Mouse (Mus musculus) stomach, embryonic 14.5 days (tissue): ENCODE data around the gene Txndc8. TPM values are rescaled to one million over a fixed set of nuclear protein-coding genes. Genes with fewer than 3 reads are reported as not detected.

ENCODE experiments used
- ATAC-seq: fragments of 200-750 bp; cut with Nextera tagmentation; 2 replicates; pipeline ENCODE4 v1.8.0; 2017; ENCODE audit warnings: low read depth, moderate TSS enrichment; ENCODE audit not compliant: insufficient number of reproducible peaks, insufficient read depth, low FRiP score
- H3K27ac ChIP-seq: fragments of 300-500 bp; sonication (generic); 2 replicates; pipeline ENCODE4 v1.5.1; 2014; ENCODE audit warnings: mild to moderate bottlenecking, low read length, moderate library complexity, mixed read lengths
- H3K27me3 ChIP-seq: fragments of 300-500 bp; sonication (generic); 2 replicates; pipeline ENCODE4 v1.6.1; 2014; ENCODE audit warnings: low read length, control low read depth, mixed read lengths; ENCODE audit not compliant: control insufficient read depth, insufficient read depth
- H3K36me3 ChIP-seq: fragments of 300-500 bp; sonication (generic); 2 replicates; pipeline ENCODE4 v1.6.1; 2014; ENCODE audit warnings: mild to moderate bottlenecking, control low read depth, low read length, moderate library complexity, mixed read lengths; ENCODE audit not compliant: control insufficient read depth, insufficient read depth
- H3K4me1 ChIP-seq: fragments of 300-500 bp; sonication (generic); 2 replicates; pipeline ENCODE4 v1.6.1; 2014; ENCODE audit warnings: low read length, control low read depth, mixed read lengths; ENCODE audit not compliant: control insufficient read depth, insufficient read depth
- H3K4me2 ChIP-seq: fragments of 300-500 bp; sonication (generic); replicated peaks from 2 replicates; pipeline ENCODE4 v1.6.1; 2014; ENCODE audit warnings: low read depth, low read length, control low read depth
- H3K4me3 ChIP-seq: fragments of 300-500 bp; sonication (generic); 2 replicates; pipeline ENCODE4 v1.5.1; 2014; ENCODE audit warnings: low read depth, low read length, control low read depth
- H3K9ac ChIP-seq: fragments of 300-500 bp; sonication (generic); replicated peaks from 2 replicates; pipeline ENCODE4 v1.6.1; 2014; ENCODE audit warnings: low read depth, mild to moderate bottlenecking, control low read depth, low read length, moderate library complexity, mixed read lengths
- H3K9me3 ChIP-seq: fragments of 300-500 bp; sonication (generic); 2 replicates; pipeline ENCODE4 v1.6.1; 2016; ENCODE audit warnings: low read depth, low read length, control low read depth; ENCODE audit not compliant: control insufficient read depth
- WGBS: fragments of 180-500 bp; shearing (Covaris S2); extraction: QIAGEN DNeasy Blood & Tissue Kit; methylation state at CpG from one replicate; pipeline ENCODE4 v1.1.7; 2014; 5-methylcytosine and 5-hydroxymethylcytosine counted together
- polyA plus RNA-seq: library from polyadenylated mRNA; unstranded; fragments of >200 nt; fragmentation: Nextera tagmentation; extraction: Ambion mirVana; gene quantifications from 2 replicates; pipeline ENCODE4 v1.2.1, GENCODE M21; 2014

Gene Txndc8
- polyA plus RNA-seq = not detected in 2 replicates

- Histone ChIP-seq H3K9ac (no peak within 1 kb of the TSS), H3K4me3 (no peak within 1 kb of the TSS), H3K9me3 (no peaks in the 10 kb centered on the region), H3K4me1 (no peaks in the 10 kb centered on the region), H3K4me2 (no peak within 1 kb of the TSS), H3K27me3 (no peaks in the 10 kb centered on the region), H3K36me3 (no peaks in the 10 kb centered on the region), H3K27ac (no peak within 1 kb of the TSS)
- 92% methylated on average over 5 of the region's 5 CpGs for WGBS
- ATAC-seq = no peak
Observed at GRCm38 (mm10) chr4:58009024-58009423, at the start of gene Txndc8. TSS of gene Txndc8 (minus strand) at chr4:58009124.

GRCm38 (mm10) chr4:58055653-58056052 is 46.7 kb upstream of the Txndc8 start:
- no peak overlapping the region for H3K4me3 ChIP-seq
- H3K27ac ChIP-seq = no peak overlapping the region
- H3K36me3 ChIP-seq = no peaks in the 10 kb centered on the region
- no peak overlapping the region for H3K4me2 ChIP-seq
- H3K9ac ChIP-seq = no peak overlapping the region
- no peak for ATAC-seq
- H3K9me3 ChIP-seq = no peaks in the 10 kb centered on the region
- no peaks in the 10 kb centered on the region for H3K27me3 ChIP-seq
- H3K4me1 ChIP-seq = no peaks in the 10 kb centered on the region

- no peak overlapping the region for H3K4me2 ChIP-seq
- WGBS = 72% methylated on average over 5 of the region's 5 CpGs
- H3K27ac ChIP-seq = no peak overlapping the region
- H3K36me3 ChIP-seq = no peaks in the 10 kb centered on the region
- no peaks in the 10 kb centered on the region for H3K4me1 ChIP-seq
- no peak for ATAC-seq
- no peaks in the 10 kb centered on the region for H3K27me3 ChIP-seq
- no peak overlapping the region for H3K9ac ChIP-seq
- H3K9me3 ChIP-seq = no peaks in the 10 kb centered on the region
- no peak overlapping the region for H3K4me3 ChIP-seq
Observed at GRCm38 (mm10) chr4:58054441-58054840, 45.5 kb upstream of the Txndc8 start.

GRCm38 (mm10) chr4:58050746-58051145 is 41.8 kb upstream of the Txndc8 start:
- no peaks in the 10 kb centered on the region for H3K4me1 ChIP-seq
- H3K4me2 ChIP-seq = no peak overlapping the region
- ATAC-seq = no peak
- no peak overlapping the region for H3K4me3 ChIP-seq
- no peak overlapping the region for H3K27ac ChIP-seq
- no peaks in the 10 kb centered on the region for H3K9me3 ChIP-seq
- no peak overlapping the region for H3K9ac ChIP-seq
- no peaks in the 10 kb centered on the region for H3K27me3 ChIP-seq
- 77% methylated on average over 8 of the region's 8 CpGs for WGBS
- no peaks in the 10 kb centered on the region; the same call in 1 of the 2 replicates for H3K36me3 ChIP-seq

GRCm38 (mm10) chr4:58050276-58050675 is 41.4 kb upstream of the Txndc8 start:
- Histone ChIP-seq H3K36me3 (no peaks in the 10 kb centered on the region; the same call in 1 of the 2 replicates), H3K9me3 (no peaks in the 10 kb centered on the region), H3K27ac (no peak overlapping the region), H3K4me2 (no peak overlapping the region), H3K27me3 (no peaks in the 10 kb centered on the region), H3K4me3 (no peak overlapping the region), H3K4me1 (no peaks in the 10 kb centered on the region), H3K9ac (no peak overlapping the region)
- 80% methylated on average over 8 of the region's 8 CpGs for WGBS
- no peak for ATAC-seq

- ATAC-seq = no peak
- Histone ChIP-seq H3K27me3 (no peaks in the 10 kb centered on the region), H3K9me3 (no peaks in the 10 kb centered on the region), H3K4me1 (no peaks in the 10 kb centered on the region), H3K4me2 (no peak overlapping the region), H3K27ac (no peak overlapping the region), H3K9ac (no peak overlapping the region), H3K4me3 (no peak overlapping the region), H3K36me3 (no peaks in the 10 kb centered on the region; the same call in 1 of the 2 replicates)
- WGBS = 88% methylated on average over 6 of the region's 6 CpGs
Observed at GRCm38 (mm10) chr4:58044833-58045232, 35.9 kb upstream of the Txndc8 start.

GRCm38 (mm10) chr4:58044356-58044755 is 35.4 kb upstream of the Txndc8 start:
- no peak for ATAC-seq
- no peaks in the 10 kb centered on the region for H3K27me3 ChIP-seq
- no peaks in the 10 kb centered on the region; the same call in 1 of the 2 replicates for H3K36me3 ChIP-seq
- H3K9ac ChIP-seq = no peak overlapping the region
- no peak overlapping the region for H3K4me2 ChIP-seq
- H3K27ac ChIP-seq = no peak overlapping the region
- no peaks in the 10 kb centered on the region for H3K4me1 ChIP-seq
- WGBS = 95% methylated on average over 3 of the region's 3 CpGs
- no peaks in the 10 kb centered on the region for H3K9me3 ChIP-seq
- no peak overlapping the region for H3K4me3 ChIP-seq

GRCm38 (mm10) chr4:58040093-58040492 is 31.2 kb upstream of the Txndc8 start:
- Histone ChIP-seq H3K9ac (no peak overlapping the region), H3K4me3 (no peak overlapping the region), H3K27me3 (no peaks in the 10 kb centered on the region), H3K36me3 (no peaks in the 10 kb centered on the region), H3K27ac (no peak overlapping the region), H3K9me3 (no peaks in the 10 kb centered on the region), H3K4me2 (no peak overlapping the region), H3K4me1 (no peaks in the 10 kb centered on the region)
- 83% methylated on average over 2 of the region's 2 CpGs for WGBS
- no peak for ATAC-seq

- ATAC-seq = no peak
- Histone ChIP-seq H3K4me3 (no peak overlapping the region), H3K4me1 (no peaks in the 10 kb centered on the region), H3K36me3 (no peaks in the 10 kb centered on the region), H3K9ac (no peak overlapping the region), H3K27ac (no peak overlapping the region), H3K27me3 (no peaks in the 10 kb centered on the region), H3K4me2 (no peak overlapping the region), H3K9me3 (no peaks in the 10 kb centered on the region)
- 65% methylated on average over 6 of the region's 6 CpGs for WGBS
Observed at GRCm38 (mm10) chr4:58037096-58037705, 28.3 kb upstream of the Txndc8 start.
